Mouse (Mus musculus): ENCODE measurements at regions not wholly inside any gene's neighbourhood (a gene's known extent, or its start where the extent isn't known, plus 50 kb on each side); places are given as distances from the start of the nearest gene placed in this dataset.

GRCm38 (mm10) chr13:59976425-59976824, 153.5 kb upstream of the Tut7 start:
- no peak overlapping the region for H3K4me3 ChIP-seq (replicated peaks; ENCODE audit: low read length)
- 58% methylated on average over 5 of the region's 5 CpGs for WGBS
- no peaks in the 10 kb centered on the region for H3K27me3 ChIP-seq (ENCODE audit: control insufficient read depth, insufficient read depth, low read length)
- H3K9me3 ChIP-seq (ENCODE audit: control insufficient read depth, low read length), result peaks cover 7% of the 10 kb centered on the region; the same call in 1 of the 2 replicates
- no peak overlapping the region for H3K9ac ChIP-seq
- H3K4me2 ChIP-seq (replicated peaks), result no peak overlapping the region
- H3K4me1 ChIP-seq (replicated peaks; ENCODE audit: control insufficient read depth, insufficient read depth, low read length), result no peaks in the 10 kb centered on the region
- H3K27ac ChIP-seq, result no peak overlapping the region
- ATAC-seq (ENCODE audit: low FRiP score), result peak; percentile 25; the same call in 1 of the 2 replicates
- DNase-seq (ENCODE audit: low spot score), result no peak
- no peaks in the 10 kb centered on the region for H3K36me3 ChIP-seq (replicated peaks; ENCODE audit: control insufficient read depth, insufficient read depth)

- Histone ChIP-seq H3K4me1 (replicated peaks; ENCODE audit: control insufficient read depth, insufficient read depth, low read length) (0 out of 2 replicates have a peak, but pooled peaks cover 4% of the 10 kb centered on the region), H3K27ac (no peak overlapping the region), H3K9me3 (ENCODE audit: control insufficient read depth, low read length) (no peaks in the 10 kb centered on the region), H3K4me3 (replicated peaks; ENCODE audit: low read length) (no peak overlapping the region), H3K9ac (no peak overlapping the region), H3K4me2 (replicated peaks) (peak overlapping the region; percentile 46), H3K36me3 (replicated peaks; ENCODE audit: control insufficient read depth, insufficient read depth) (no peaks in the 10 kb centered on the region), H3K27me3 (ENCODE audit: control insufficient read depth, insufficient read depth, low read length) (no peaks in the 10 kb centered on the region)
- WGBS, result 33% methylated on average over 9 of the region's 9 CpGs
- peak; percentile 29; the same call in 1 of the 2 replicates for ATAC-seq (ENCODE audit: low FRiP score)
- no peak for DNase-seq (ENCODE audit: low spot score)
Measured at GRCm38 (mm10) chr13:59972093-59972427, 149.1 kb upstream of the Tut7 start.

- no peaks in the 10 kb centered on the region for H3K9me3 ChIP-seq (ENCODE audit: control insufficient read depth, low read length)
- 4% methylated on average over 25 of the region's 25 CpGs for WGBS
- H3K9ac ChIP-seq, result peak overlapping the region; percentile 29; the same call in 1 of the 2 replicates
- H3K4me3 ChIP-seq (replicated peaks; ENCODE audit: low read length), result peak overlapping the region; percentile 13; the same call in 1 of the 2 replicates
- no peaks in the 10 kb centered on the region for H3K27me3 ChIP-seq (ENCODE audit: control insufficient read depth, insufficient read depth, low read length)
- DNase-seq (ENCODE audit: low spot score), result peak; percentile 54
- H3K4me2 ChIP-seq (replicated peaks), result peak overlapping the region; percentile 46
- H3K36me3 ChIP-seq (replicated peaks; ENCODE audit: control insufficient read depth, insufficient read depth), result no peaks in the 10 kb centered on the region
- ATAC-seq (ENCODE audit: low FRiP score), result peak; percentile 63
- 0 out of 2 replicates have a peak, but pooled peaks cover 4% of the 10 kb centered on the region for H3K4me1 ChIP-seq (replicated peaks; ENCODE audit: control insufficient read depth, insufficient read depth, low read length)
- no peak overlapping the region for H3K27ac ChIP-seq
Measured at GRCm38 (mm10) chr13:59971231-59972092, 148.5 kb upstream of the Tut7 start.

GRCm38 (mm10) chr13:59970430-59970829, 147.5 kb upstream of the Tut7 start:
- H3K4me3 ChIP-seq (replicated peaks; ENCODE audit: low read length), result no peak overlapping the region
- 64% methylated on average over 6 of the region's 6 CpGs for WGBS
- ATAC-seq (ENCODE audit: low FRiP score) (no peak), DNase-seq (ENCODE audit: low spot score) (no peak)
- H3K4me2 ChIP-seq (replicated peaks), result no peak overlapping the region
- no peaks in the 10 kb centered on the region for H3K27me3 ChIP-seq (ENCODE audit: control insufficient read depth, insufficient read depth, low read length)
- H3K4me1 ChIP-seq (replicated peaks; ENCODE audit: control insufficient read depth, insufficient read depth, low read length), result 0 out of 2 replicates have a peak, but pooled peaks cover 4% of the 10 kb centered on the region
- H3K9me3 ChIP-seq (ENCODE audit: control insufficient read depth, low read length), result no peaks in the 10 kb centered on the region
- no peak overlapping the region for H3K9ac ChIP-seq
- H3K27ac ChIP-seq, result no peak overlapping the region
- H3K36me3 ChIP-seq (replicated peaks; ENCODE audit: control insufficient read depth, insufficient read depth), result no peaks in the 10 kb centered on the region

- no peak overlapping the region for H3K4me3 ChIP-seq (replicated peaks; ENCODE audit: low read length)
- WGBS, result 65% methylated on average over 3 of the region's 3 CpGs
- H3K4me1 ChIP-seq (replicated peaks; ENCODE audit: control insufficient read depth, insufficient read depth, low read length), result 0 out of 2 replicates have a peak, but pooled peaks cover 4% of the 10 kb centered on the region
- H3K27me3 ChIP-seq (ENCODE audit: control insufficient read depth, insufficient read depth, low read length), result no peaks in the 10 kb centered on the region
- ATAC-seq (ENCODE audit: low FRiP score) (no peak), DNase-seq (ENCODE audit: low spot score) (no peak)
- no peak overlapping the region for H3K9ac ChIP-seq
- no peak overlapping the region for H3K4me2 ChIP-seq (replicated peaks)
- no peak overlapping the region for H3K27ac ChIP-seq
- no peaks in the 10 kb centered on the region for H3K9me3 ChIP-seq (ENCODE audit: control insufficient read depth, low read length)
- no peaks in the 10 kb centered on the region for H3K36me3 ChIP-seq (replicated peaks; ENCODE audit: control insufficient read depth, insufficient read depth)
Measured at GRCm38 (mm10) chr13:59969484-59969883, 146.5 kb upstream of the Tut7 start.

- no peaks in the 10 kb centered on the region for H3K27me3 ChIP-seq (ENCODE audit: control insufficient read depth, insufficient read depth, low read length)
- H3K4me2 ChIP-seq (replicated peaks), result no peak overlapping the region
- H3K4me3 ChIP-seq (replicated peaks; ENCODE audit: low read length), result no peak overlapping the region
- 90% methylated on average over 19 of the region's 19 CpGs for WGBS
- H3K4me1 ChIP-seq (replicated peaks; ENCODE audit: control insufficient read depth, insufficient read depth, low read length), result 0 out of 2 replicates have a peak, but pooled peaks cover 4% of the 10 kb centered on the region
- no peak overlapping the region for H3K27ac ChIP-seq
- no peaks in the 10 kb centered on the region for H3K9me3 ChIP-seq (ENCODE audit: control insufficient read depth, low read length)
- H3K9ac ChIP-seq, result no peak overlapping the region
- no peaks in the 10 kb centered on the region for H3K36me3 ChIP-seq (replicated peaks; ENCODE audit: control insufficient read depth, insufficient read depth)
- no peak for DNase-seq (ENCODE audit: low spot score)
- no peak for ATAC-seq (ENCODE audit: low FRiP score)
Measured at GRCm38 (mm10) chr13:59968584-59969240, 145.8 kb upstream of the Tut7 start.

GRCm38 (mm10) chr13:59966535-59967255, 143.7 kb upstream of the Tut7 start:
- ATAC-seq (ENCODE audit: low FRiP score) (no peak), DNase-seq (ENCODE audit: low spot score) (no peak)
- Histone ChIP-seq H3K4me1 (replicated peaks; ENCODE audit: control insufficient read depth, insufficient read depth, low read length) (0 out of 2 replicates have a peak, but pooled peaks cover 4% of the 10 kb centered on the region), H3K27me3 (ENCODE audit: control insufficient read depth, insufficient read depth, low read length) (no peaks in the 10 kb centered on the region), H3K27ac (no peak overlapping the region), H3K4me2 (replicated peaks) (no peak overlapping the region), H3K9me3 (ENCODE audit: control insufficient read depth, low read length) (no peaks in the 10 kb centered on the region), H3K36me3 (replicated peaks; ENCODE audit: control insufficient read depth, insufficient read depth) (no peaks in the 10 kb centered on the region), H3K4me3 (replicated peaks; ENCODE audit: low read length) (no peak overlapping the region), H3K9ac (no peak overlapping the region)
- WGBS, result 83% methylated on average over 17 of the region's 17 CpGs

- no peaks in the 10 kb centered on the region for H3K9me3 ChIP-seq (ENCODE audit: control insufficient read depth, low read length)
- ATAC-seq (ENCODE audit: low FRiP score) (no peak), DNase-seq (ENCODE audit: low spot score) (no peak)
- no peak overlapping the region for H3K4me2 ChIP-seq (replicated peaks)
- H3K4me3 ChIP-seq (replicated peaks; ENCODE audit: low read length), result no peak overlapping the region
- H3K36me3 ChIP-seq (replicated peaks; ENCODE audit: control insufficient read depth, insufficient read depth), result no peaks in the 10 kb centered on the region
- H3K27ac ChIP-seq, result no peak overlapping the region
- H3K27me3 ChIP-seq (ENCODE audit: control insufficient read depth, insufficient read depth, low read length), result no peaks in the 10 kb centered on the region
- no peak overlapping the region for H3K9ac ChIP-seq
- WGBS, result 97% methylated on average over 2 of the region's 2 CpGs
- no peaks in the 10 kb centered on the region for H3K4me1 ChIP-seq (replicated peaks; ENCODE audit: control insufficient read depth, insufficient read depth, low read length)
Measured at GRCm38 (mm10) chr13:59964981-59965380, 142.0 kb upstream of the Tut7 start.

All from hindbrain, embryonic 14.5 days (tissue).